Mouse (Mus musculus) liver, adult 2 months (tissue): Measurements from ENCODE around the gene 4930519G04Rik. TPM values are rescaled to one million over a fixed set of nuclear protein-coding genes. Genes with fewer than 3 reads are reported as not detected.

Experiments used
- DNase-seq: peaks from one replicate; pipeline ENCODE4 v3.0.0-alpha.2; 2011; ENCODE audit warnings: low read depth, low spot score; ENCODE audit errors: extremely low read depth
- H3K27ac ChIP-seq: fragments of 200-500 bp; replicated peaks from 2 replicates; pipeline ENCODE4 v1.5.1; 2012; ENCODE audit warnings: low read depth, mild to moderate bottlenecking, control low read depth, inconsistent platforms, low read length; ENCODE audit not compliant: insufficient read depth
- H3K27me3 ChIP-seq: fragments of 200-500 bp; 2 replicates; pipeline ENCODE4 v1.6.1; 2012; ENCODE audit warnings: mild to moderate bottlenecking, moderate library complexity, low read length, inconsistent platforms; ENCODE audit not compliant: control insufficient read depth, insufficient read depth
- H3K36me3 ChIP-seq: fragments of 200-500 bp; 2 replicates; pipeline ENCODE4 v1.6.1; 2012; ENCODE audit warnings: low read length, inconsistent platforms; ENCODE audit not compliant: control insufficient read depth, insufficient read depth
- H3K4me1 ChIP-seq: fragments of 200-500 bp; 2 replicates; pipeline ENCODE4 v1.6.1; 2011; ENCODE audit warnings: low read length; ENCODE audit not compliant: control insufficient read depth, insufficient read depth
- H3K4me3 ChIP-seq: fragments of 200-500 bp; 2 replicates; pipeline ENCODE4 v1.5.1; 2011; ENCODE audit warnings: low read depth, mild to moderate bottlenecking, control low read depth, low read length, moderate library complexity; ENCODE audit not compliant: insufficient read depth
- H3K79me2 ChIP-seq: fragments of 200-500 bp; 2 replicates; pipeline ENCODE4 v1.6.1; 2012; ENCODE audit warnings: inconsistent platforms, mild to moderate bottlenecking, low read length, moderate library complexity; ENCODE audit not compliant: control insufficient read depth, insufficient read depth
- H3K9ac ChIP-seq: fragments of 200-500 bp; 2 replicates; pipeline ENCODE4 v1.6.1; 2012; ENCODE audit warnings: low read depth, mild to moderate bottlenecking, control low read depth, inconsistent platforms, low read length
- CTCF ChIP-seq: fragments of 200-500 bp; IDR thresholded peaks from 2 replicates; pipeline ENCODE4 v1.5.1; 2011; ENCODE audit warnings: low read depth, low read length, control low read depth
- POLR2A ChIP-seq: fragments of 200-500 bp; IDR thresholded peaks from 2 replicates; pipeline ENCODE4 v1.6.1; 2011; ENCODE audit warnings: low read length, control low read depth; ENCODE audit not compliant: insufficient read depth; ENCODE audit errors: extremely low read depth
- WGBS: fragments of 180-500 bp; shearing (Covaris S2); methylation state at CpG from one replicate; pipeline ENCODE4 v1.1.7; 2018; 5-methylcytosine and 5-hydroxymethylcytosine counted together
- polyA plus RNA-seq: library from polyadenylated mRNA; depleted of rRNA; stranded (reverse); fragments of >200 nt; gene quantifications from 2 replicates; pipeline ENCODE4 v1.2.3, GENCODE M21; 2012
- total RNA-seq: library from RNA; depleted of rRNA; stranded (reverse); fragments of >200 nt; gene quantifications from 2 replicates; pipeline ENCODE4 v1.2.3, GENCODE M21; 2014

Gene 4930519G04Rik
- total and polyA plus RNA-seq, 2 experiments = not detected

DNA sequence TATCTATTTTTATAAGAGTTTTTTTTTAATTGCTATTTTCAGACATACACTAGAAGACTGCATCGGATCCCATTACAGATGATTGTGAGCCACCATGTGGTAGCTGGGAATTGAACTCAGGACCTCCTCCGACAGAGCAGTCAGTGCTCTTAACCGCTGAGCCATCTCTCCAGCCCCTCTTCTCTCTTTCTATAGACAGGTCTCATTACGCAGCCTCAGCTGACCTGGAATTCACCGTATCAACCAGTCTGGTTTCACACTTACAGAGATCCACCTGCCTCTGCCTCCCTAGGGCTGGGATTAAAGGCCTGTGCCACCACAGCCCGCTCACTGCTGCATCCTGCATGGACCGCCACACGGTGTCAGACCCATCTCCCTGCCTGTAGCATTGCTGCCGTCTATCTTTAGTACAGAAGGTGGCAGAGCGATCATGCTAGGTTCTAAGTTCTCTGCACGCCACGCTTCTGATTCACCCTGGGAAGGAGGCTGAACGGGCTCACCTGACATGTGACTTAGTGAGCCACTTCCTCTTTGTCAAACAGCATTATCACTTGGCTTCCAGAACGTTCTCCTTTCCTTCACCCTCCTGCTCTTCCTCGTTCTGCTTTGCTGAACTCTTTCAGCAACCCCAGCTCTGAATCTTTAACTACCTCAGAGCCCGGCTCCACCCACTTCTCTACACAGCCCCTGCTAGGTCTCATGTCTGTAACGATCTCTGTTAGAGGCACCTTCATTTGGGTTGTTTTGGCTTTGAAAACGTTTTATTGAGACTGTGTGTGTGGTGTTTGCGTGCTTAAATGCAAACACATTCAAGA is 68.3 kb downstream of the 4930519G04Rik start:
- 62% methylated on average over 19 of the region's 19 CpGs for WGBS
- H3K9ac ChIP-seq = no peak overlapping the region
- no peaks in the 10 kb centered on the region for H3K36me3 ChIP-seq
- no peak for DNase-seq
- no peak overlapping the region for H3K4me3 ChIP-seq
- H3K27me3 ChIP-seq = no peaks in the 10 kb centered on the region
- 0 out of 2 replicates have a peak, but pooled peaks cover under 1% of the 10 kb centered on the region for H3K79me2 ChIP-seq
- peak overlapping the region; percentile 18 for H3K27ac ChIP-seq
- H3K4me1 ChIP-seq = peaks cover 16% of the 10 kb centered on the region
- TF ChIP-seq POLR2A = no peak
- peak; percentile 19; the same call in 1 of the 2 replicates for TF ChIP-seq CTCF

DNA sequence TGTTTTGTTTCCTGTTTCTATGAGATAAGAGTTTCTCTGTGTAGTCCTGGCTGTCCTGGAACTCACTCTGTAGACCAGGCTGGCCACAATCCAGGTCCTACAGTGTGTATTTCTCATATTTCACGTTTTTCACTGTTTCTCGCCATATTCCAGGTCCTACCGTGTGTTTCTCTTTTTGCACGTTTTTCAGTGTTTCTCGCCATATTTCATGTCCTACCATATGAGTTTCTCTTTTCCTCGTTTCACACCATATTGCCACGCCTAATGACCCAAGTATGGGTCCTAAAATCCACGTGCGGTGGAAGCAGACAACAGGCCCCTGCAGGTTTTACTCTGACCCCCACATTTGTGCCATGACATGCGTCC is 68.9 kb downstream of the 4930519G04Rik start:
- WGBS = 61% methylated on average over 10 of the region's 10 CpGs
- Histone ChIP-seq H3K4me1 (peaks cover 16% of the 10 kb centered on the region), H3K36me3 (no peaks in the 10 kb centered on the region), H3K9ac (no peak overlapping the region), H3K27me3 (no peaks in the 10 kb centered on the region), H3K4me3 (no peak overlapping the region), H3K79me2 (0 out of 2 replicates have a peak, but pooled peaks cover 2% of the 10 kb centered on the region), H3K27ac (no peak overlapping the region; the same call in 1 of the 2 replicates)
- no peak for TF ChIP-seq POLR2A
- TF ChIP-seq CTCF = no peak
- DNase-seq = no peak

DNA sequence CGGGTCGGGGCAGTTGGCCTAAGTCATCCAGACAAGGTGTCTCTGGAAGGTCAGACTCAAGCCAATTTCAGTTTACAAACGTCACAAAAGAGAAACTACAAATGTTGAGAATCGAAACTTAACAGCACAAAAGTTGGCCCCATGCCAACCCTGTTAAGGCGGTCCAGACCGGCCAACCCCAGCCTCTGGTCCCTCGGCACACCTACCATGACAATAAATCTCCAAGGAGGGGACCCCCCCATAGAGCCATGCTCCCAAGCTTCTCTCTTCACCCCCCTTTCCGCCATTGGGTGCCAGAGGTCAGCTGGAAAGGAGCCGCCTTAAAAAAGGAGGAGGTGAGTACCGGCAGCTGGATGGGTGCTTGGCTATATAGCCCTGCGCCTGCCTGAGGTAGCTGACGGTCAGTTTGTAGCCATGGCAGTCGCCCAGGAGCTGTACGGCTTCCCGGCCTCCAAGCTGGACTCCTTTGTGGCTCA is 69.6 kb downstream of the 4930519G04Rik start, which contains the start of gene Oasl1:
Oasl1 (plus strand) TSS at position 243 of the 476 bp plus-strand sequence.
- Histone ChIP-seq H3K79me2 (0 out of 2 replicates have a peak, but pooled peaks cover 2% of the 10 kb centered on the region), H3K9ac (peak within 1 kb of the TSS; percentile 67), H3K27me3 (no peaks in the 10 kb centered on the region), H3K4me3 (peak within 1 kb of the TSS; percentile 72), H3K4me1 (peaks cover 16% of the 10 kb centered on the region), H3K36me3 (no peaks in the 10 kb centered on the region), H3K27ac (peak within 1 kb of the TSS; percentile 76)
- TF ChIP-seq POLR2A (peak; percentile 44; the same call in 1 of the 2 replicates), CTCF (no peak)
- whole genome bisulfite sequencing = under 1% methylated on average over 15 of the region's 15 CpGs
- DNase-seq = peak; percentile 75

DNA sequence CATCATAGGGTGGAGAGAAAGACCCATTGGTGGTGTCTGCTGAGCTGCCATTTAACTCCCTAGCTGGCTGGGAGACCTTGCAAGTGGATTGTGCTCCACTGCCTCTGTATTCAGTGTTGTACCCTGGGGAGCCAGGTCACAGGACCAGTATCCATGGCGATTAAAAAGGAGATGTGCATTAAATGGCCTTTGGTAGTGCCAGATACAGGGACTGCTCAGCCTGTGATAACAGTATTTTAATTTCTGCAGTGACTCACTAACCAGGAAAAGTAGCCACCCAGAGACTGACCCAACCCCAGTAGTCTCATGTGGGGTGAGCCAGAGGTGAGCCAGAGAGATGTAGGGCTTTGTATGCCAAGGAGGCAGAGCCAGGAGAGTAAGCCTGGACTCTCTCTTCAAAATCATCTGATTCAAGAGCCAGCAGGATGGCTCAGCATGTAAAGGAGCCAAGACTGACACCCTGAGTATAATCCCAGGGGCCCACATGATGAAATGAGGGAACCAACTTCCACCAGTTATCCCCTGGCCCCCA is 72.8 kb downstream of the 4930519G04Rik start:
- WGBS = 35% methylated on average over 1 of the region's 1 CpGs
- peak; percentile 66 for DNase-seq
- 0 out of 2 replicates have a peak, but pooled peaks cover 2% of the 10 kb centered on the region for H3K36me3 ChIP-seq
- H3K9ac ChIP-seq = no peak overlapping the region
- H3K27ac ChIP-seq = peak overlapping the region; percentile 70
- peaks cover 16% of the 10 kb centered on the region for H3K4me1 ChIP-seq
- H3K27me3 ChIP-seq = no peaks in the 10 kb centered on the region
- 0 out of 2 replicates have a peak, but pooled peaks cover 2% of the 10 kb centered on the region for H3K79me2 ChIP-seq
- TF ChIP-seq CTCF = no peak
- no peak for TF ChIP-seq POLR2A
- no peak overlapping the region for H3K4me3 ChIP-seq

DNA sequence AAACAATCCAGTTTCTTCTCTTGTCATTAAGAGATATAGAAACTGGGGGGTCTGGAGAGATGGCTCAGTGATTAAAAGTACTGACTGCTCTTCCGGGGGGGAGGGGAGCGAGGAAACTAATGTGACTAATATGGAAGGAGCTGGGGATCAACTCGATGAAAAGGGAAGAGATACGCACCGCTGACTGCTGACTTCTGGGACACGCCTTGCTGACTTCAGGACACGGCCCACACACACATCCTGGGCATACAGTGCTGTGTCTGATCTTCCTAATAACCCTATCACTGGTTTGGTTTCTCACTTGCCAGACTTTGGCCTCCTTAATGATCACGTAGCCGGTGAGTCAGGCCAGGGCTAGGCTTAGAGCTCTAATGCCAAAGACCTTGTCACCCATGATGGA is 73.3 kb downstream of the 4930519G04Rik start:
- Histone ChIP-seq H3K79me2 (0 out of 2 replicates have a peak, but pooled peaks cover 2% of the 10 kb centered on the region), H3K4me3 (no peak overlapping the region), H3K4me1 (peaks cover 16% of the 10 kb centered on the region), H3K27ac (no peak overlapping the region), H3K36me3 (0 out of 2 replicates have a peak, but pooled peaks cover 2% of the 10 kb centered on the region), H3K27me3 (no peaks in the 10 kb centered on the region), H3K9ac (no peak overlapping the region)
- DNase-seq = no peak
- WGBS = 65% methylated on average over 9 of the region's 9 CpGs
- TF ChIP-seq CTCF = no peak
- no peak for TF ChIP-seq POLR2A

DNA sequence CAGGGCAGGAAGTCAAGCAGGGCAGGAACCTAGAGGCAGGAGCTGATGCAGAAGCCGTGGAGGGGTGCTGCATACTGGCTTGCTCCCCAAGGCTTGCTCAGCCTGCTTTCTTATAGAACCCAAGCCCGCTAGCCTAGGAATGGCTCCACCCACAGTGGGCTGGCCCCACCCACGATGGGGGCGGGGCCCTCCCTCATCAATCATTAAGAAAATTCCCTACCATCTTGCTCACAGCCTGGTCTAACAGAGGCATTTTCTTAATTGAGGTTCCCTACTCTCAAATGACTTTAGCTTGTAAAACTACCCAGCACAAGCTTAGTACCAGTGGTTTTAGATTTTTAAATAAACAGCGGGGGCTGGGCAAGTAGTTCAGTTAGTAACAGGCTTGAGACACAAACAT is 78.2 kb downstream of the 4930519G04Rik start:
- WGBS = 62% methylated on average over 5 of the region's 5 CpGs
- Histone ChIP-seq H3K4me1 (peaks cover 12% of the 10 kb centered on the region), H3K27ac (no peak overlapping the region), H3K79me2 (0 out of 2 replicates have a peak, but pooled peaks cover 2% of the 10 kb centered on the region), H3K9ac (no peak overlapping the region), H3K4me3 (no peak overlapping the region), H3K27me3 (no peaks in the 10 kb centered on the region), H3K36me3 (0 out of 2 replicates have a peak, but pooled peaks cover 3% of the 10 kb centered on the region)
- TF ChIP-seq POLR2A = no peak
- TF ChIP-seq CTCF = no peak
- no peak for DNase-seq
